Mouse (Mus musculus) liver, embryonic 14.5 days (tissue): ENCODE results near the gene Olfr792.

Source experiments
- CTCF ChIP-seq: IDR thresholded peaks from 2 replicates; pipeline ENCODE4 v1.5.1; 2016; ENCODE audit warnings: antibody characterized with exemption, low read depth, control low read depth
- EP300 ChIP-seq: IDR thresholded peaks from 2 replicates; pipeline ENCODE4 v1.6.1; 2016; ENCODE audit warnings: antibody characterized with exemption, low read depth

GRCm38 (mm10) chr10:129577066-129577465 is 38.1 kb downstream of the Olfr792 start:
- TF ChIP-seq CTCF: no peak
- no peak for TF ChIP-seq EP300
